Mouse (Mus musculus): ENCODE measurements at regions not wholly inside any gene's neighbourhood (a gene's known extent, or its start where the extent isn't known, plus 50 kb on each side); places are given as distances from the start of the nearest gene placed in this dataset.

DNA sequence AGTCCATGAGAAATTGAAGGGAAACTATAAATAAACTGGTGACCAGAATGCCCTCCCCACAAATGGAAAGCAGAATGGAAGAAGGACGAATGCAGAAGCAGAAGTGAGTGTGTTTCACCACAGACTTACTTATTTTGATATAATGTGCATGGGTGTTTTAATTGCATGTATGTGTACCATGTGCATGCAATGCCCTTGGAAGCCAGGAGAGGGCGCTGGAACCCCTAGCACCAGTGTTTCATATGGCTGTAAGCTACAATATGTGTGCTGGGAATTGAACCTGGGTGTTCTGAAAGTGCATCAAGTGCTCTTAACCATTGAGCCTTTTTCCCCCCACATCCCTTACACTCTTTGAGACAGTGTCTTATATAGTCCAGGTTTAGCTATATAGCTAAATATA is 183.1 kb upstream of the Mocs1 start:
- TF ChIP-seq EP300 (optimal IDR thresholded peaks at IDR 0.05) = no peak
- 0 out of 2 replicates have a peak, but pooled peaks have one; percentile 28 for TF ChIP-seq CTCF (IDR thresholded peaks at IDR 0.05; ENCODE audit: low read depth)
